Mouse (Mus musculus) small intestine, adult 2 months (tissue): ENCODE measurements at regions not wholly inside any gene's neighbourhood (a gene's known extent, or its start where the extent isn't known, plus 50 kb on each side); places are given as distances from the start of the nearest gene placed in this dataset.

Experiments
- H3K27ac ChIP-seq: fragments of 200-500 bp; 2 replicates; pipeline ENCODE4 v1.5.1; 2012; ENCODE audit warnings: low read depth, low read length, control low read depth, inconsistent platforms; ENCODE audit not compliant: insufficient read depth
- H3K27me3 ChIP-seq: fragments of 200-500 bp; 2 replicates; pipeline ENCODE4 v1.6.1; 2012; ENCODE audit warnings: mild to moderate bottlenecking, moderate library complexity, low read length, inconsistent platforms; ENCODE audit not compliant: control insufficient read depth, insufficient read depth
- H3K36me3 ChIP-seq: fragments of 200-500 bp; 2 replicates; pipeline ENCODE4 v1.6.1; 2012; ENCODE audit warnings: mild to moderate bottlenecking, low read length, control low read depth, inconsistent platforms; ENCODE audit not compliant: control insufficient read depth, insufficient read depth
- H3K4me1 ChIP-seq: fragments of 200-500 bp; 2 replicates; pipeline ENCODE4 v1.6.1; 2012; ENCODE audit warnings: low read length, inconsistent platforms, mixed read lengths; ENCODE audit not compliant: control insufficient read depth, insufficient read depth, insufficient read length
- H3K4me3 ChIP-seq: fragments of 200-500 bp; 2 replicates; pipeline ENCODE4 v1.5.1; 2012; ENCODE audit warnings: low read depth, mild to moderate bottlenecking, control low read depth, inconsistent platforms, low read length, moderate library complexity
- CTCF ChIP-seq: fragments of 200-500 bp; IDR thresholded peaks from 2 replicates; pipeline ENCODE4 v1.5.1; 2012; ENCODE audit warnings: low read depth, mild to moderate bottlenecking, control low read depth, inconsistent platforms, low read length, moderate library complexity, mixed read lengths; ENCODE audit not compliant: insufficient replicate concordance, insufficient read length; ENCODE audit errors: extremely low read depth
- POLR2A ChIP-seq: fragments of 200-500 bp; IDR thresholded peaks from 2 replicates; pipeline ENCODE4 v1.6.1; 2012; ENCODE audit warnings: low read depth, mild to moderate bottlenecking, control low read depth, inconsistent platforms, low read length, moderate library complexity
- WGBS: fragments of 180-500 bp; shearing (Covaris S2); methylation state at CpG from one replicate; pipeline ENCODE4 v1.1.7; 2018; 5-methylcytosine and 5-hydroxymethylcytosine counted together

DNA sequence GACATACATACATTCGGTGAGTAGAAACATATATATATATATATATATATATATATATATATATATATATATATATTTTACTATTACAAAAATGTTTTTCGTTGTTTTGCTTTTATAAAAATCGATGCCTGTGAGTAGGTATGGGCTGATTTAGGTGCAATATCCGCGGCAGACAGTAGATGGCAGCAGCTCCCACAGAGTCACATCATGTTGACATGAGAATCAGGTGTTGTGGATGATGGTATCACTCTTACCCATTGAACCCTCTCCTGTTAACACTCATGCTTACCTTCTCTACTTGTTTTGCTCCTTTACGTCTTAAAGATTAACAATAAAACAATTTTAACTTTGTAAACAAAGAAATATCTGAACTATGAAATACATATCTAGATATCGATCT, 72.0 kb upstream of the Gprin3 start:
- no peaks in the 10 kb centered on the region for H3K4me1 ChIP-seq
- no peaks in the 10 kb centered on the region for H3K27me3 ChIP-seq
- 22% methylated on average over 7 of the region's 7 CpGs for WGBS
- TF ChIP-seq CTCF (peak; percentile 38; the same call in 1 of the 2 replicates), POLR2A (no peak)
- no peaks in the 10 kb centered on the region for H3K36me3 ChIP-seq
- no peak overlapping the region for H3K27ac ChIP-seq
- no peak overlapping the region for H3K4me3 ChIP-seq

DNA sequence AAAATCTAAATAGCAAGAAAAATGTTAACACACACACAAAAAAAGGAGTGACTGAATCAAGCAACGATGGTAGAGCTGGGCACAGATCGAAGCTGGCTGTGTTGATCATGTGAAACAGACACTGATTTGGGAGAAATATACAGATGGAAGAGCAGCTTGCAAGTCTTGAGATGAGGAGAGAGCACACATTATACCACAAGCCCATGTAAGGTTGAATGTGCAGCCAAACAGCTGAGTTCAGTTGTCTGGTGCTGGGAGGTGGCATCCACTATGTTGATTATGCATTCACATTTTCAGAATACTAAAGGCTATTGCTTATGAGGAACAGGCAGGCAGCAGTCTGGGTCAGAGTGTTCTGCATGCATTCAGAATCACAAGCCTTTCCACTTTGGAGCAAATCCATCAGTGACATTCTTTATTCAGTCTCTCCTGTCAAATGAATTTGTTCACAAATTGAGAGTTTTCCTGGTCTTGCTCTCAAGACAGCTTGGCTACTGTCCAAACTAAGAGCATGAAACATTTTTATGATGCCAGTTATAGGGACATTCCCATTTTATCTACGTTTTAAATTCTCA, 63.0 kb upstream of the Gprin3 start:
- WGBS: 65% methylated on average over 3 of the region's 3 CpGs
- H3K36me3 ChIP-seq: no peaks in the 10 kb centered on the region
- H3K27me3 ChIP-seq: no peaks in the 10 kb centered on the region
- H3K4me1 ChIP-seq: no peaks in the 10 kb centered on the region
- TF ChIP-seq POLR2A (no peak), CTCF (no peak)
- H3K27ac ChIP-seq: no peak overlapping the region
- no peak overlapping the region for H3K4me3 ChIP-seq

DNA sequence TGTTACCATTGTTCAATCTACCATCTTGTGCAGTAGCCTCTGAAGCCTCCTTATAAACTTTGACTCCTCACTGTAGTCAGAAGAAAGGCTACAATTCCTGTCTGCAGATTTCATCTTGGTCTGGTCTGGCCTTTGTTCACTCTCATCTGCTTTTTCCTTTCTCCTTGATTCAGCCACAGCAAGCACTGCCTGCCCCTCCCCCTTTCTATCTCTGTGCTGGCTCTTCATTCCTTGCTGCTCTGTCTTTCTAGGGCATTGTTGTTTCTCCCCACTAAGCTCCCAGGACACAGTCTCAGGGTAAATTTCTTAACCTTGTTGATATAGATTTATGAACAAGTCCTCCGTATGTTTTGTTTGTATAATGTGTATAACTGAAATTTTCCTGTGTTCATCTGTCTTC, 62.3 kb upstream of the Gprin3 start:
- WGBS: 72% methylated on average over 1 of the region's 1 CpGs
- H3K27ac ChIP-seq: no peak overlapping the region
- no peaks in the 10 kb centered on the region for H3K36me3 ChIP-seq
- H3K4me3 ChIP-seq: no peak overlapping the region
- no peaks in the 10 kb centered on the region for H3K27me3 ChIP-seq
- no peaks in the 10 kb centered on the region for H3K4me1 ChIP-seq
- TF ChIP-seq POLR2A (no peak), CTCF (no peak)

DNA sequence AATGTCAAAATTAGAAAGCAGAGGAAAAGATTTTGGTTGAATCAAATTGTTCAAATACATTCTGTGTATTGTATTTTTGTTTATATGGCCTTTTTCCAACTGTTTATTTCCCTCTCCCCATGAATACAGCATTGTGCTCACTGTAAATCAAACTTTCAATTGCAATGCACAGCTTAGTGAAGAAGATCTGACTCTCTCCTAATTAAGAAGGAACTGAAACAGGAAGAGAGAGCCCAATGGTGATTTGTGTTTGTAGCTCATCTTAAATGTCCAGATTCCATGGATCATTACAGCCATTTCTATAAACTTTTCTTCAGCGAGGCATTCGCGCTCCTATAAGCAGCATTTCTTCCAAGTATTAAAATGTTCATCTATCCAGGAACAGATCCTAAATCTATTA, 57.9 kb upstream of the Gprin3 start:
- no peak overlapping the region for H3K4me3 ChIP-seq
- TF ChIP-seq CTCF (no peak), POLR2A (no peak)
- H3K27me3 ChIP-seq: no peaks in the 10 kb centered on the region
- 94% methylated on average over 3 of the region's 3 CpGs for WGBS
- no peaks in the 10 kb centered on the region for H3K36me3 ChIP-seq
- H3K27ac ChIP-seq: no peak overlapping the region
- no peaks in the 10 kb centered on the region for H3K4me1 ChIP-seq

DNA sequence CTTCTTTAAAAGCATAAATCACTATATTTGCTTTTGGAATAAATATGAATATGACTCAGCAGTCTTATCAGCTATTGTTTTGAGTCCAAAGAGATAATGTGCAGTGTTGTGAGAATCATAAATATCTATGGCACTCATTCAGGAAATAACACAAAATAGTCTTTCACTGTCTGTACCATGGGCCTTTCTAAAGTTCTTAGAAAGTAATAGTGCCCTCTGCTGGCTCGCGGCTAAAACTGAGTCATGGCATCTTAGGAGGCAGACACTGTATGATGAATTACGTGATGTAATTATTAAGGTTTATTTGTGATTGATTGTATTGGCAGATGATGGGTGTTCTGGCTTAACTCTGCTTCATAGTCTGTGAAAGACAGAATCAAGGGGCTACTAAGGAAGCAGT, 57.5 kb upstream of the Gprin3 start:
- H3K4me3 ChIP-seq: no peak overlapping the region
- no peaks in the 10 kb centered on the region for H3K36me3 ChIP-seq
- H3K27ac ChIP-seq: no peak overlapping the region
- TF ChIP-seq POLR2A (no peak), CTCF (no peak)
- H3K27me3 ChIP-seq: no peaks in the 10 kb centered on the region
- no peaks in the 10 kb centered on the region for H3K4me1 ChIP-seq
- WGBS: 4% methylated on average over 3 of the region's 3 CpGs
